Mouse (Mus musculus) forebrain, postnatal 0 days (tissue): ENCODE data around the gene Zcwpw1. TPM values are rescaled to one million over a fixed set of nuclear protein-coding genes. Genes with fewer than 3 reads are reported as not detected.

Source experiments
- ATAC-seq: fragments of 200-750 bp; cut with Nextera tagmentation; 2 replicates; pipeline ENCODE4 v1.8.0; 2017; ENCODE audit warnings: mild to moderate bottlenecking, moderate library complexity
- DNase-seq: peaks from one replicate; pipeline ENCODE4 v3.0.0-alpha.2; 2015
- H3K27ac ChIP-seq: fragments of 300-500 bp; sonication (generic); 2 replicates; pipeline ENCODE4 v1.5.1; 2014; ENCODE audit warnings: low read depth, mild to moderate bottlenecking, antibody characterized with exemption, low read length, moderate library complexity, mixed read lengths
- H3K27me3 ChIP-seq: fragments of 300-500 bp; sonication (generic); 2 replicates; pipeline ENCODE4 v1.6.1; 2014; ENCODE audit warnings: mild to moderate bottlenecking, low read length, mixed read lengths; ENCODE audit not compliant: insufficient read depth
- H3K36me3 ChIP-seq: fragments of 300-500 bp; sonication (generic); 2 replicates; pipeline ENCODE4 v1.6.1; 2014; ENCODE audit warnings: mild to moderate bottlenecking, moderate library complexity; ENCODE audit not compliant: insufficient read depth
- H3K4me1 ChIP-seq: fragments of 300-500 bp; sonication (generic); 2 replicates; pipeline ENCODE4 v1.6.1; 2014; ENCODE audit warnings: antibody characterized with exemption; ENCODE audit not compliant: insufficient read depth
- H3K4me2 ChIP-seq: fragments of 300-500 bp; sonication (generic); 2 replicates; pipeline ENCODE4 v1.6.1; 2014; ENCODE audit warnings: low read depth, mild to moderate bottlenecking, moderate library complexity
- H3K4me3 ChIP-seq: fragments of 300-500 bp; sonication (generic); 2 replicates; pipeline ENCODE4 v1.5.1; 2014; ENCODE audit warnings: low read depth, low read length, mixed read lengths
- H3K9ac ChIP-seq: fragments of 300-500 bp; sonication (generic); 2 replicates; pipeline ENCODE4 v1.6.1; 2014; ENCODE audit warnings: mild to moderate bottlenecking
- H3K9me3 ChIP-seq: fragments of 300-500 bp; sonication (generic); 2 replicates; pipeline ENCODE4 v1.6.1; 2016; ENCODE audit warnings: low read length
- CTCF ChIP-seq: sonication (generic); IDR thresholded peaks from 2 replicates; pipeline ENCODE4 v1.5.1; 2016; ENCODE audit warnings: antibody characterized with exemption, control low read depth, low read depth
- WGBS: fragments of 180-500 bp; shearing (Covaris S2); extraction: QIAGEN DNeasy Blood & Tissue Kit; methylation state at CpG from one replicate; pipeline ENCODE4 v1.1.7; 2014; 5-methylcytosine and 5-hydroxymethylcytosine counted together
- polyA plus RNA-seq: library from polyadenylated mRNA; unstranded; fragments of >200 nt; fragmentation: Nextera tagmentation; extraction: Ambion mirVana; gene quantifications from 2 replicates; pipeline ENCODE4 v1.2.1, GENCODE M21; 2015
- total RNA-seq: library from RNA; depleted of rRNA; stranded (reverse); fragments of >200 nt; gene quantifications from 2 replicates; pipeline ENCODE4 v1.2.3, GENCODE M21; 2014

Gene Zcwpw1
- total and polyA plus RNA-seq, 2 experiments from 2014 or later, result 4.8 to 7.7 TPM

- Histone ChIP-seq H3K4me1 (no peaks in the 10 kb centered on the region), H3K9me3 (no peaks in the 10 kb centered on the region), H3K4me3 (no peak overlapping the region), H3K4me2 (no peak overlapping the region), H3K27me3 (no peaks in the 10 kb centered on the region), H3K36me3 (no peaks in the 10 kb centered on the region), H3K27ac (no peak overlapping the region), H3K9ac (no peak overlapping the region)
- 91% methylated on average over 6 of the region's 6 CpGs for WGBS
- no peak for TF ChIP-seq CTCF
- DNase-seq (no peak), ATAC-seq (no peak)
Observed at GRCm38 (mm10) chr5:137823455-137824045, 36.0 kb downstream of the Zcwpw1 start.

GRCm38 (mm10) chr5:137825030-137825429, 37.4 kb downstream of the Zcwpw1 start:
- Histone ChIP-seq H3K4me2 (no peak overlapping the region), H3K9ac (no peak overlapping the region), H3K27me3 (no peaks in the 10 kb centered on the region), H3K4me3 (no peak overlapping the region), H3K9me3 (no peaks in the 10 kb centered on the region), H3K4me1 (no peaks in the 10 kb centered on the region), H3K27ac (no peak overlapping the region), H3K36me3 (no peaks in the 10 kb centered on the region)
- TF ChIP-seq CTCF, result no peak
- WGBS, result 92% methylated on average over 3 of the region's 3 CpGs
- no peak for DNase-seq
- ATAC-seq, result no peak

GRCm38 (mm10) chr5:137825971-137826370, 38.4 kb downstream of the Zcwpw1 start:
- Histone ChIP-seq H3K9ac (no peak overlapping the region), H3K36me3 (no peaks in the 10 kb centered on the region), H3K4me3 (no peak overlapping the region), H3K27ac (no peak overlapping the region), H3K4me1 (no peaks in the 10 kb centered on the region), H3K4me2 (no peak overlapping the region), H3K27me3 (no peaks in the 10 kb centered on the region), H3K9me3 (no peaks in the 10 kb centered on the region)
- DNase-seq (no peak), ATAC-seq (no peak)
- no peak for TF ChIP-seq CTCF
- 72% methylated on average over 2 of the region's 2 CpGs for WGBS

GRCm38 (mm10) chr5:137826421-137826820, 38.8 kb downstream of the Zcwpw1 start:
- no peak overlapping the region for H3K4me2 ChIP-seq
- 64% methylated on average over 7 of the region's 7 CpGs for WGBS
- no peak for TF ChIP-seq CTCF
- no peaks in the 10 kb centered on the region for H3K36me3 ChIP-seq
- no peak overlapping the region for H3K9ac ChIP-seq
- no peaks in the 10 kb centered on the region for H3K9me3 ChIP-seq
- ATAC-seq, result no peak
- DNase-seq, result no peak
- no peak overlapping the region for H3K27ac ChIP-seq
- no peaks in the 10 kb centered on the region for H3K27me3 ChIP-seq
- no peaks in the 10 kb centered on the region for H3K4me1 ChIP-seq
- H3K4me3 ChIP-seq, result no peak overlapping the region

- WGBS, result 82% methylated on average over 6 of the region's 6 CpGs
- H3K27ac ChIP-seq, result no peak overlapping the region
- no peaks in the 10 kb centered on the region for H3K27me3 ChIP-seq
- TF ChIP-seq CTCF, result no peak
- H3K9me3 ChIP-seq, result no peaks in the 10 kb centered on the region
- no peak overlapping the region for H3K9ac ChIP-seq
- ATAC-seq (no peak), DNase-seq (no peak)
- no peak overlapping the region for H3K4me2 ChIP-seq
- no peaks in the 10 kb centered on the region for H3K4me1 ChIP-seq
- H3K36me3 ChIP-seq, result no peaks in the 10 kb centered on the region
- no peak overlapping the region for H3K4me3 ChIP-seq
Observed at GRCm38 (mm10) chr5:137828694-137829093, 41.1 kb downstream of the Zcwpw1 start.

- H3K4me3 ChIP-seq, result no peak overlapping the region
- H3K9ac ChIP-seq, result no peak overlapping the region
- no peaks in the 10 kb centered on the region for H3K4me1 ChIP-seq
- no peak overlapping the region for H3K27ac ChIP-seq
- 73% methylated on average over 7 of the region's 7 CpGs for WGBS
- no peaks in the 10 kb centered on the region for H3K27me3 ChIP-seq
- H3K36me3 ChIP-seq, result no peaks in the 10 kb centered on the region
- no peak for TF ChIP-seq CTCF
- H3K9me3 ChIP-seq, result no peaks in the 10 kb centered on the region
- ATAC-seq, result no peak
- DNase-seq, result no peak
- H3K4me2 ChIP-seq, result no peak overlapping the region
Observed at GRCm38 (mm10) chr5:137830238-137830637, 42.6 kb downstream of the Zcwpw1 start.

- no peak for TF ChIP-seq CTCF
- ATAC-seq (no peak), DNase-seq (no peak)
- H3K27me3 ChIP-seq, result no peaks in the 10 kb centered on the region
- 88% methylated on average over 4 of the region's 4 CpGs for WGBS
- H3K4me2 ChIP-seq, result no peak overlapping the region
- H3K36me3 ChIP-seq, result no peaks in the 10 kb centered on the region
- no peaks in the 10 kb centered on the region for H3K9me3 ChIP-seq
- no peak overlapping the region for H3K27ac ChIP-seq
- no peaks in the 10 kb centered on the region for H3K4me1 ChIP-seq
- no peak overlapping the region for H3K9ac ChIP-seq
- no peak overlapping the region for H3K4me3 ChIP-seq
Observed at GRCm38 (mm10) chr5:137831106-137831505, 43.5 kb downstream of the Zcwpw1 start.
